Mouse (Mus musculus): ENCODE results near the gene Pdxdc1. TPM values are rescaled to one million over a fixed set of nuclear protein-coding genes. Genes with fewer than 3 reads are reported as not detected.

Gene Pdxdc1
- total RNA-seq, 1 experiment = 88.3 TPM

DNA sequence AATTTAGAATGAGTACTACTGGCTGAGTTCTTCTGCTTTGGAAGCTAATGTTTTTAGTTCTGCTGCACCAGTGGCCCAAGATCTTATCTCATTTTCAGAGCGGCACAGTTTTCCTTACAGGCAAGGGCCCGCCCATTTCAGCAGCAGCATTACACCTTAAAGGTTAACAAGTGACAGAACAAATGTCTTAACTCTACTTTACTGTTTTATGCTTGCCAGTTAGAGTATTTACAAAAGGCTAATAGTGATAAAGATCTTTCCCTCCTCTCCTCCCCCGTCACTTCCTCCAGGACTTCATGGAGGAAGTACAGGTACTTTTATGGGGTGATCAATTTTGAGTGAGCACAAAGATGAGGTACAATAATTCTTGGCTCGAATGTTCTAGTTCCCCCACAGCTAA, 36.9 kb downstream of the Pdxdc1 start:
- Histone ChIP-seq H3K4me1 (ENCODE audit: control insufficient read depth in 2 of 2, insufficient read depth in 2 of 2, low read length in 2 of 2, poor library complexity in 1 of 2) (no peaks in the 10 kb centered on the region), H3K9ac (ENCODE audit: insufficient read depth, low read depth, low read length, poor library complexity, severe bottlenecking) (no peak overlapping the region), H3K27ac (ENCODE audit: insufficient read depth, low read depth, low read length, poor library complexity, severe bottlenecking) (no peak overlapping the region), H3K9me3 (ENCODE audit: control insufficient read depth, insufficient read depth, low read depth, low read length) (no peaks in the 10 kb centered on the region), H3K36me3 (ENCODE audit: control insufficient read depth, insufficient read depth, low read length, poor library complexity, severe bottlenecking) (no peaks in the 10 kb centered on the region; the same call in 1 of the 2 replicates), H3K4me3 (ENCODE audit: insufficient read depth in 1 of 2, low read depth in 1 of 2, low read length in 2 of 2, poor library complexity in 1 of 2, severe bottlenecking in 1 of 2) (no peak overlapping the region)
- DNase-seq (ENCODE audit: low read depth, low spot score) = no peak
- TF ChIP-seq ZC3H11A (IDR thresholded peaks at IDR 0.05; ENCODE audit: borderline replicate concordance, low read depth, low read length) (no peak), CHD2 (IDR thresholded peaks at IDR 0.05; ENCODE audit: low read depth, low read length) (no peak)
- in situ Hi-C loops (cut with MboI; ENCODE audit: low sequenced_read_pairs in 2 of 2, unreplicated experiment in 2 of 2) = no loop called here

DNA sequence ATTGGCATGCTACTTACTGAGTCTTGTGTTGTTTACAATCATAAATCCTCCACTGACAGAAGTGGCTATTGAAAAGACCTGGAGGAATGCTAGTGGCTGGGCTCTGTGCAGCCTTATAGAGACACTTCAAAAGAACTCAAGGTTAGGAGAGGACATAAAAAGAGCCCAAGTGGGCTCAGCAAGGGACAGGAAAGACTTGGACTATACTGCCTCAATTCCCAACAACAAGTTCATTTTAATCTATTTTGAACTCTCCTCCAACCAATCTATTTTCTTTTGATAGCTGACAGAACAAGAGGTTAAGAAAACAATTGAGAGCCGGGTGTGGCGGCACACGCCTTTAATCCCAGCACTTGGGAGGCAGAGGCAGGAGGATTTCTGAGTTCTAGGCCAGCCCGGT, 49.0 kb downstream of the Pdxdc1 start:
- in situ Hi-C loops (cut with MboI; ENCODE audit: low sequenced_read_pairs in 2 of 2, unreplicated experiment in 2 of 2) = no loop called here
- Histone ChIP-seq H3K36me3 (ENCODE audit: control insufficient read depth, insufficient read depth, low read length, poor library complexity, severe bottlenecking) (no peaks in the 10 kb centered on the region; the same call in 1 of the 2 replicates), H3K9me3 (ENCODE audit: control insufficient read depth, insufficient read depth, low read depth, low read length) (no peaks in the 10 kb centered on the region), H3K9ac (ENCODE audit: insufficient read depth, low read depth, low read length, poor library complexity, severe bottlenecking) (no peak overlapping the region), H3K4me1 (ENCODE audit: control insufficient read depth in 2 of 2, insufficient read depth in 2 of 2, low read length in 2 of 2, poor library complexity in 1 of 2) (0 out of 4 replicates have a peak, but pooled peaks cover 0 to 2% of the 10 kb centered on the region in 2 experiments), H3K4me3 (ENCODE audit: insufficient read depth in 1 of 2, low read depth in 1 of 2, low read length in 2 of 2, poor library complexity in 1 of 2, severe bottlenecking in 1 of 2) (no peak overlapping the region), H3K27ac (ENCODE audit: insufficient read depth, low read depth, low read length, poor library complexity, severe bottlenecking) (no peak overlapping the region)
- no peak for DNase-seq (ENCODE audit: low read depth, low spot score)
- TF ChIP-seq ZC3H11A (IDR thresholded peaks at IDR 0.05; ENCODE audit: borderline replicate concordance, low read depth, low read length) (no peak), HCFC1 (IDR thresholded peaks at IDR 0.05; ENCODE audit: borderline replicate concordance, insufficient read depth, low read length) (no peak), ZNF384 (IDR thresholded peaks at IDR 0.05; ENCODE audit: low read depth, low read length) (no peak), MAFK (IDR thresholded peaks at IDR 0.05; ENCODE audit: insufficient read depth, low read depth, low read length) (no peak), CHD2 (IDR thresholded peaks at IDR 0.05; ENCODE audit: low read depth, low read length) (no peak)

- in situ Hi-C loops (cut with MboI; ENCODE audit: low sequenced_read_pairs in 2 of 2, unreplicated experiment in 2 of 2) = no loop called here
- no peak for DNase-seq (ENCODE audit: low read depth, low spot score)
- Histone ChIP-seq H3K9ac (ENCODE audit: insufficient read depth, low read depth, low read length, poor library complexity, severe bottlenecking) (no peak overlapping the region), H3K9me3 (ENCODE audit: control insufficient read depth, insufficient read depth, low read depth, low read length) (no peaks in the 10 kb centered on the region), H3K27ac (ENCODE audit: insufficient read depth, low read depth, low read length, poor library complexity, severe bottlenecking) (no peak overlapping the region), H3K4me1 (ENCODE audit: control insufficient read depth in 2 of 2, insufficient read depth in 2 of 2, low read length in 2 of 2, poor library complexity in 1 of 2) (0 out of 4 replicates have a peak, but pooled peaks cover 0 to 2% of the 10 kb centered on the region in 2 experiments), H3K36me3 (ENCODE audit: control insufficient read depth, insufficient read depth, low read length, poor library complexity, severe bottlenecking) (no peaks in the 10 kb centered on the region; the same call in 1 of the 2 replicates), H3K4me3 (ENCODE audit: insufficient read depth in 1 of 2, low read depth in 1 of 2, low read length in 2 of 2, poor library complexity in 1 of 2, severe bottlenecking in 1 of 2) (no peak overlapping the region)
- no peak for TF ChIP-seq ZC3H11A (IDR thresholded peaks at IDR 0.05; ENCODE audit: borderline replicate concordance, low read depth, low read length)
- TF ChIP-seq CHD2 (IDR thresholded peaks at IDR 0.05; ENCODE audit: low read depth, low read length) = no peak
- TF ChIP-seq MAFK (IDR thresholded peaks at IDR 0.05; ENCODE audit: insufficient read depth, low read depth, low read length) = no peak
- no peak for TF ChIP-seq HCFC1 (IDR thresholded peaks at IDR 0.05; ENCODE audit: borderline replicate concordance, insufficient read depth, low read length)
- no peak for TF ChIP-seq ZNF384 (IDR thresholded peaks at IDR 0.05; ENCODE audit: low read depth, low read length)
These were observed 51.5 kb downstream of the Pdxdc1 start for GRCm38 (mm10) chr16:13851446-13851845.

GRCm38 (mm10) chr16:13848310-13848709, 54.6 kb downstream of the Pdxdc1 start:
- no peak overlapping the region for H3K9ac ChIP-seq (ENCODE audit: insufficient read depth, low read depth, low read length, poor library complexity, severe bottlenecking)
- H3K9me3 ChIP-seq (ENCODE audit: control insufficient read depth, insufficient read depth, low read depth, low read length) = no peaks in the 10 kb centered on the region
- peaks cover 5% of the 10 kb centered on the region for H3K36me3 ChIP-seq (ENCODE audit: control insufficient read depth, insufficient read depth, low read length, poor library complexity, severe bottlenecking)
- in situ Hi-C loops (cut with MboI; ENCODE audit: low sequenced_read_pairs in 2 of 2, unreplicated experiment in 2 of 2) = no loop called here
- no peak for DNase-seq (ENCODE audit: low read depth, low spot score)
- H3K4me3 ChIP-seq (ENCODE audit: insufficient read depth in 1 of 2, low read depth in 1 of 2, low read length in 2 of 2, poor library complexity in 1 of 2, severe bottlenecking in 1 of 2) = no peak overlapping the region
- no peaks in the 10 kb centered on the region for H3K4me1 ChIP-seq (ENCODE audit: control insufficient read depth in 2 of 2, insufficient read depth in 2 of 2, low read length in 2 of 2, poor library complexity in 1 of 2)
- TF ChIP-seq ZC3H11A (IDR thresholded peaks at IDR 0.05; ENCODE audit: borderline replicate concordance, low read depth, low read length) = no peak
- TF ChIP-seq CHD2 (IDR thresholded peaks at IDR 0.05; ENCODE audit: low read depth, low read length) = no peak
- no peak for TF ChIP-seq ZNF384 (IDR thresholded peaks at IDR 0.05; ENCODE audit: low read depth, low read length)
- TF ChIP-seq HCFC1 (IDR thresholded peaks at IDR 0.05; ENCODE audit: borderline replicate concordance, insufficient read depth, low read length) = no peak
- TF ChIP-seq MAFK (IDR thresholded peaks at IDR 0.05; ENCODE audit: insufficient read depth, low read depth, low read length) = no peak
- H3K27ac ChIP-seq (ENCODE audit: insufficient read depth, low read depth, low read length, poor library complexity, severe bottlenecking) = no peak overlapping the region

GRCm38 (mm10) chr16:13846675-13847074, 56.3 kb downstream of the Pdxdc1 start:
- H3K36me3 ChIP-seq (ENCODE audit: control insufficient read depth, insufficient read depth, low read length, poor library complexity, severe bottlenecking) = peaks cover 5% of the 10 kb centered on the region
- TF ChIP-seq ZC3H11A (IDR thresholded peaks at IDR 0.05; ENCODE audit: borderline replicate concordance, low read depth, low read length) (no peak), CHD2 (IDR thresholded peaks at IDR 0.05; ENCODE audit: low read depth, low read length) (no peak), HCFC1 (IDR thresholded peaks at IDR 0.05; ENCODE audit: borderline replicate concordance, insufficient read depth, low read length) (no peak), MAFK (IDR thresholded peaks at IDR 0.05; ENCODE audit: insufficient read depth, low read depth, low read length) (no peak), ZNF384 (IDR thresholded peaks at IDR 0.05; ENCODE audit: low read depth, low read length) (no peak)
- in situ Hi-C loops (cut with MboI; ENCODE audit: low sequenced_read_pairs in 2 of 2, unreplicated experiment in 2 of 2) = no loop called here
- H3K27ac ChIP-seq (ENCODE audit: insufficient read depth, low read depth, low read length, poor library complexity, severe bottlenecking) = no peak overlapping the region
- H3K4me1 ChIP-seq (ENCODE audit: control insufficient read depth in 2 of 2, insufficient read depth in 2 of 2, low read length in 2 of 2, poor library complexity in 1 of 2) = no peaks in the 10 kb centered on the region
- DNase-seq (ENCODE audit: low read depth, low spot score) = no peak
- no peak overlapping the region for H3K4me3 ChIP-seq (ENCODE audit: insufficient read depth in 1 of 2, low read depth in 1 of 2, low read length in 2 of 2, poor library complexity in 1 of 2, severe bottlenecking in 1 of 2)
- no peak overlapping the region for H3K9ac ChIP-seq (ENCODE audit: insufficient read depth, low read depth, low read length, poor library complexity, severe bottlenecking)
- H3K9me3 ChIP-seq (ENCODE audit: control insufficient read depth, insufficient read depth, low read depth, low read length) = no peaks in the 10 kb centered on the region
